Mouse (Mus musculus) heart, embryonic 14.5 days (tissue): ENCODE measurements around the gene Fsip2. TPM values are rescaled to one million over a fixed set of nuclear protein-coding genes. Genes with fewer than 3 reads are reported as not detected.

Experiments
- ATAC-seq: fragments of 200-750 bp; cut with Nextera tagmentation; 2 replicates; pipeline ENCODE4 v1.8.0; 2017; ENCODE audit warnings: low read depth, moderate TSS enrichment; ENCODE audit not compliant: insufficient number of reproducible peaks, insufficient read depth, low FRiP score
- H3K27ac ChIP-seq, 2 experiments: fragments of 200-500 bp in 1 of 2; fragments of 300-500 bp in 1 of 2; sonication (generic) in 1 of 2; replicated peaks in 1 of 2; 2 replicates each; pipeline ENCODE4 v1.5.1; 2012 to 2014; ENCODE audit warnings: low read depth in 2 of 2, low read length in 2 of 2, control low read depth in 1 of 2, mild to moderate bottlenecking in 1 of 2, mixed read lengths in 1 of 2; ENCODE audit not compliant: control insufficient read depth in 1 of 2, insufficient read depth in 1 of 2
- H3K27me3 ChIP-seq: fragments of 300-500 bp; sonication (generic); 2 replicates; pipeline ENCODE4 v1.6.1; 2014; ENCODE audit warnings: mild to moderate bottlenecking, low read length, control low read depth; ENCODE audit not compliant: control insufficient read depth, insufficient read depth
- H3K36me3 ChIP-seq: fragments of 300-500 bp; sonication (generic); 2 replicates; pipeline ENCODE4 v1.6.1; 2014; ENCODE audit warnings: mild to moderate bottlenecking, control low read depth, low read length, mixed read lengths; ENCODE audit not compliant: control insufficient read depth, insufficient read depth
- H3K4me1 ChIP-seq, 2 experiments: fragments of 200-500 bp in 1 of 2; fragments of 300-500 bp in 1 of 2; sonication (generic) in 1 of 2; 2 replicates each; pipeline ENCODE4 v1.6.1; 2012 to 2014; ENCODE audit warnings: low read length in 2 of 2, control low read depth in 1 of 2, mixed read lengths in 1 of 2; ENCODE audit not compliant: control insufficient read depth in 2 of 2, insufficient read depth in 2 of 2
- H3K4me2 ChIP-seq: fragments of 300-500 bp; sonication (generic); 2 replicates; pipeline ENCODE4 v1.6.1; 2014; ENCODE audit warnings: mild to moderate bottlenecking, low read length
- H3K4me3 ChIP-seq, 2 experiments: fragments of 200-500 bp in 1 of 2; fragments of 300-500 bp in 1 of 2; sonication (generic) in 1 of 2; 2 replicates each; pipeline ENCODE4 v1.5.1; 2012 to 2014; ENCODE audit warnings: low read length in 2 of 2, mild to moderate bottlenecking in 2 of 2, control low read depth in 1 of 2, low read depth in 1 of 2, moderate library complexity in 1 of 2; ENCODE audit not compliant: control insufficient read depth in 1 of 2, insufficient read depth in 1 of 2
- H3K9ac ChIP-seq: fragments of 300-500 bp; sonication (generic); 2 replicates; pipeline ENCODE4 v1.6.1; 2014; ENCODE audit warnings: mild to moderate bottlenecking, low read length
- H3K9me3 ChIP-seq: fragments of 300-500 bp; sonication (generic); 2 replicates; pipeline ENCODE4 v1.6.1; 2016; ENCODE audit warnings: low read length, control low read depth; ENCODE audit not compliant: control insufficient read depth
- WGBS: fragments of 180-500 bp; shearing (Covaris S2); extraction: QIAGEN DNeasy Blood & Tissue Kit; methylation state at CpG from one replicate; pipeline ENCODE4 v1.1.7; 2014; 5-methylcytosine and 5-hydroxymethylcytosine counted together
- polyA plus RNA-seq: library from polyadenylated mRNA; unstranded; fragments of >200 nt; fragmentation: Nextera tagmentation; extraction: Ambion mirVana; gene quantifications from 2 replicates; pipeline ENCODE4 v1.2.1, GENCODE M21; 2014

Fsip2 gene
- not detected in 2 replicates for polyA plus RNA-seq

- no peak within 1 kb of the TSS for H3K9ac ChIP-seq
- no peaks in the 10 kb centered on the region for H3K27me3 ChIP-seq
- 88% methylated on average over 17 of the region's 17 CpGs for WGBS
- 0 out of 2 replicates have a peak, but pooled peaks cover 3% of the 10 kb centered on the region for H3K9me3 ChIP-seq
- no peak within 1 kb of the TSS for H3K4me2 ChIP-seq
- ATAC-seq: no peak
- no peaks in the 10 kb centered on the region for H3K4me1 ChIP-seq
- H3K36me3 ChIP-seq: no peaks in the 10 kb centered on the region
- H3K4me3 ChIP-seq: no peak within 1 kb of the TSS
- no peak within 1 kb of the TSS for H3K27ac ChIP-seq
Observed at GRCm38 (mm10) chr2:82943472-82943871, at the start of gene Fsip2. Gene Fsip2, plus strand, starts transcription at chr2:82943634.

GRCm38 (mm10) chr2:82963443-82963842, 20.0 kb downstream of the Fsip2 start:
- Histone ChIP-seq H3K27ac (no peak overlapping the region), H3K27me3 (no peaks in the 10 kb centered on the region), H3K4me1 (no peaks in the 10 kb centered on the region), H3K4me2 (no peak overlapping the region), H3K9ac (no peak overlapping the region), H3K4me3 (no peak overlapping the region), H3K36me3 (no peaks in the 10 kb centered on the region), H3K9me3 (no peaks in the 10 kb centered on the region)
- no peak for ATAC-seq
- WGBS: 74% methylated on average over 3 of the region's 3 CpGs

GRCm38 (mm10) chr2:83025853-83026252, 82.4 kb downstream of the Fsip2 start:
- no peak for ATAC-seq
- Histone ChIP-seq H3K27me3 (no peaks in the 10 kb centered on the region), H3K4me1 (no peaks in the 10 kb centered on the region), H3K4me3 (no peak overlapping the region), H3K36me3 (no peaks in the 10 kb centered on the region), H3K4me2 (no peak overlapping the region), H3K9ac (no peak overlapping the region), H3K27ac (no peak overlapping the region), H3K9me3 (no peaks in the 10 kb centered on the region)
- 74% methylated on average over 7 of the region's 7 CpGs for WGBS

- Histone ChIP-seq H3K9ac (no peak overlapping the region), H3K4me2 (no peak overlapping the region), H3K27ac (no peak overlapping the region), H3K9me3 (no peaks in the 10 kb centered on the region), H3K4me3 (no peak overlapping the region), H3K4me1 (no peaks in the 10 kb centered on the region), H3K36me3 (no peaks in the 10 kb centered on the region), H3K27me3 (no peaks in the 10 kb centered on the region)
- WGBS: 68% methylated on average over 5 of the region's 5 CpGs
- ATAC-seq: no peak
Observed at GRCm38 (mm10) chr2:83052914-83053690, 109.7 kb downstream of the Fsip2 start.
